In the genomic region with DNA sequence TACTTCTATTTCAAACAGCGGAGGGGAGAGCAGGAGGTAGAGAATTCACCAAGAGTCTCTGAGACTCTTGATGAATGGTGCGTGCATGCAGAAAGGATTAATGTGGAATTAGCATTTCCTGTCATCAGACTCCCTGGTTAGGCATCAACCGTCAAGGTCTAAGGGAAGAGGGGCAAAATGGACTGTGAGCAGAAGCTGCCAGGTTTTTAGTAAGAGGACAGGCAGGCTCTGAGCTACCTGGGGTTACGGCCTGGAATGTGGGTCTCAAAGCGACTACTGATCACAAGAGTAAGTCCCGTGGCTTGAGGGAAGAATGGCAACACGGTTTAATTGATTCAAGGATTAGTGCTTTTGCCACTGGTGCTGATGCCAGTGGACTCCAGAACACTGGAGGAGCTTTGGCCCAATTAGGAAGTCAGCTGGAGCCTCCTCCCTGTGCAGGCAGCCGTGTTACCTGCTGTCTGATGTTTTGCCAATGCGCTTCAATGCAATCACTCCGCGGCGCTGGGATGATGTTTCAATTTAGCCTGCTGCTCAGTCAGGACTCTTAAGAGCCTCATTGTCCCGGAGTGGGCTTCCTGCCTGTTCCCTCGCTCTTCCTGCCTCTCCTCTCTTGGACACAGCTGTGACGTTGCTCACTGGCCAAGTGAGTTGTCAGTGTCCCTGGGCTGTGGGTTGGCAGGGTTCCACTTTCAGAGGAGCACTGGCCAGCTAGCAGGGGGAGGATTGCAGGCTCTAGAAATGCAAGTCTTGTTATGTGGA, we compare ENCODE assay signal across 8 mouse cellular contexts. TPM values are rescaled to one million over a fixed set of nuclear protein-coding genes. Genes with fewer than 3 reads are reported as not detected.
DNase-seq lines count a peak whose midpoint lies in the region; ATAC-seq and TF ChIP-seq lines count a peak whose summit lies in the region.

No protein-coding gene starts in this region.

- H3K27ac ChIP-seq in forebrain, embryonic 16.5 days (ENCODE audit: low read length), result no peak overlapping the region
- H3K27ac ChIP-seq in heart, postnatal 0 days (ENCODE audit: low read depth), result 0 out of 2 replicates have a peak overlapping the region, but pooled peaks have one; percentile 3

- no peak for TF ChIP-seq EP300 in heart, postnatal 0 days (IDR thresholded peaks at IDR 0.05; ENCODE audit: low read depth)

- ATAC-seq in cerebellum, adult (ENCODE audit: insufficient number of reproducible peaks, low FRiP score, low TSS enrichment), result peak; percentile 63
- peak; percentile 76 for ATAC-seq in forebrain, embryonic 16.5 days
- peak; percentile 80 for ATAC-seq in heart, postnatal 0 days (ENCODE audit: insufficient read depth, low read depth)
- ATAC-seq in erythroblast, adult 5-6 weeks (replicated peaks; ENCODE audit: low FRiP score, poor library complexity, severe bottlenecking), result no peak

- peak; percentile 51 for DNase-seq in 3134 (ENCODE audit: extremely low read depth, insufficient read length, low spot score)
- peak; percentile 73 for DNase-seq in heart, postnatal 0 days (ENCODE audit: low spot score)
- DNase-seq in kidney, postnatal 14 days, result peak; percentile 82
- DNase-seq in lung, adult 2 months, result peak; percentile 3
- DNase-seq in ovary, postnatal 36 days (ENCODE audit: low spot score), result peak; percentile 54

- no peak for TF ChIP-seq CTCF in heart, postnatal 0 days (IDR thresholded peaks at IDR 0.05; ENCODE audit: low read depth)
- TF ChIP-seq CTCF in lung, adult 2 months (IDR thresholded peaks at IDR 0.05; ENCODE audit: insufficient read depth, low read length), result no peak

- no peaks in the 10 kb centered on the region for H3K27me3 ChIP-seq in forebrain, embryonic 16.5 days (replicated peaks; ENCODE audit: control insufficient read depth, insufficient read depth, low read length)
- no peaks in the 10 kb centered on the region for H3K27me3 ChIP-seq in heart, postnatal 0 days (ENCODE audit: control insufficient read depth, insufficient read depth, low read length)

- H3K4me2 ChIP-seq in forebrain, embryonic 16.5 days (ENCODE audit: low read length), result peak overlapping the region; percentile 38
- peak overlapping the region; percentile 60 for H3K4me2 ChIP-seq in heart, postnatal 0 days (ENCODE audit: low read depth, low read length)

- no peaks in the 10 kb centered on the region for H3K36me3 ChIP-seq in forebrain, embryonic 16.5 days (ENCODE audit: control insufficient read depth, insufficient read depth)
- no peaks in the 10 kb centered on the region for H3K36me3 ChIP-seq in heart, postnatal 0 days (replicated peaks; ENCODE audit: control insufficient read depth, insufficient read depth, low read length)

- WGBS in forebrain, embryonic 16.5 days, result 3% methylated on average over 15 of the region's 15 CpGs
- WGBS in heart, postnatal 0 days, result 28% methylated on average over 15 of the region's 15 CpGs
- WGBS in lung, adult 2 months, result 31% methylated on average over 15 of the region's 15 CpGs

- TF ChIP-seq POLR2A in lung, adult 2 months (IDR thresholded peaks at IDR 0.05; ENCODE audit: borderline replicate concordance, extremely low read depth, low read depth, low read length), result no peak

- peaks cover 3% of the 10 kb centered on the region; the same call in 1 of the 2 replicates for H3K9me3 ChIP-seq in forebrain, embryonic 16.5 days (ENCODE audit: control insufficient read depth, low read length)
- no peaks in the 10 kb centered on the region for H3K9me3 ChIP-seq in heart, postnatal 0 days (replicated peaks; ENCODE audit: control insufficient read depth, low read length)

- H3K4me3 ChIP-seq in forebrain, embryonic 16.5 days (replicated peaks; ENCODE audit: low read length), result 0 out of 2 replicates have a peak overlapping the region, but pooled peaks have one; percentile 5
- peak overlapping the region; percentile 26 for H3K4me3 ChIP-seq in heart, postnatal 0 days (ENCODE audit: low read depth, low read length)
- no peak overlapping the region for H3K4me3 ChIP-seq in lung, adult 2 months (replicated peaks; ENCODE audit: extremely low read depth, low read depth, low read length)

- peaks cover 23% of the 10 kb centered on the region for H3K4me1 ChIP-seq in forebrain, embryonic 16.5 days (replicated peaks; ENCODE audit: control insufficient read depth, insufficient read depth, low read length)
- 0 out of 2 replicates have a peak, but pooled peaks cover 10% of the 10 kb centered on the region for H3K4me1 ChIP-seq in heart, postnatal 0 days (ENCODE audit: control insufficient read depth, insufficient read depth)
- H3K4me1 ChIP-seq in lung, adult 2 months (ENCODE audit: control insufficient read depth, insufficient read depth, low read length), result peaks cover 4% of the 10 kb centered on the region

- no peak overlapping the region for H3K9ac ChIP-seq in forebrain, embryonic 16.5 days (replicated peaks; ENCODE audit: low read depth, low read length)
- H3K9ac ChIP-seq in heart, postnatal 0 days (replicated peaks; ENCODE audit: low read depth, low read length), result no peak overlapping the region

RNA-seq across cellular contexts. Expression of a gene that starts 54.6 kb away (rescaled TPM):
- 16.4 and 17.5 TPM in 2 replicates for polyA plus RNA-seq in forebrain, embryonic 16.5 days (2015; fragmentation: Nextera tagmentation; extraction: Ambion mirVana)
- total RNA-seq in heart, postnatal 0 days (2014; rRNA removed; ENCODE audit: low replicate concordance), result 11.6 and 13.8 TPM in 2 replicates
- 7.6 and 8.6 TPM in 2 replicates for polyA plus RNA-seq in heart, postnatal 0 days (2015; fragmentation: Nextera tagmentation; extraction: Ambion mirVana)
- polyA plus RNA-seq in lung, adult 2 months (2012; rRNA removed), result 0.53 and 0.56 TPM in 2 replicates
- total RNA-seq in erythroblast, adult 5-6 weeks (2015; ENCODE audit: low replicate concordance), result 1.3 and 7.3 TPM in 2 replicates
- total RNA-seq in erythroblast, adult 5-6 weeks (2017; ENCODE audit: low replicate concordance), result 1.8 and 3.8 TPM in 2 replicates

Comparison
In these comparisons a context has a peak if more than half of its experiments do, and no peak if none do; other contexts are left out.
1. DNase-seq: peak in every context shown above with its lines; median percentile 82 in kidney, postnatal 14 days; 73 in heart, postnatal 0 days; 54 in ovary, postnatal 36 days; 51 in 3134; 3 in lung, adult 2 months.